Mouse (Mus musculus): Measurements from ENCODE around the gene Arrdc2. TPM values are rescaled to one million over a fixed set of nuclear protein-coding genes. Genes with fewer than 3 reads are reported as not detected.

The Arrdc2 gene
- polyA plus RNA-seq, 1 experiment from 2014 or later = 6.7 TPM

DNA sequence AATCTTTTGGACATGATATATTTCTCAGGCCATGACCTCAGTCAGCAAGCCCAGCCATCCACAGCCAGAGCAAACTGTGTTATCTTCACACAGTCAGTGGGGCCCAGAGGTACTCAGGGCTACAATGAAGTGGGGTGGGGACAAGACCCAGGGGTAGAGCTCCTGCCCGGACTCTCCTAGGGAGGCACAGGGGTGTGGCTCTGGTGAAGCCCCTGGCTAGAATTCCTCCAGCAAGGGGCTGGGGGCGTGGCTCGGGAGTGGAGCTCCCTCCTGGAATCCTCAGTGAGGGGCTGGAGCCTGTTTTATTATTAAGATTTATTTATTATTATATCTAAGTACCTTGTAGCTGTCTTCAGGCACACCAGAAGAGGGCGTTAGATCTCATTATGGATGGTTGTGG, 36.9 kb upstream of the Arrdc2 start:
- H3K9ac ChIP-seq (ENCODE audit: low read depth, low read length) = no peak overlapping the region
- no peak overlapping the region for H3K4me3 ChIP-seq (ENCODE audit: low read depth, low read length)
- no peaks in the 10 kb centered on the region for H3K9me3 ChIP-seq (replicated peaks; ENCODE audit: control insufficient read depth, low read length, poor library complexity, severe bottlenecking)
- H3K27ac ChIP-seq (ENCODE audit: low read length) = no peak overlapping the region
- peaks cover 12% of the 10 kb centered on the region for H3K4me1 ChIP-seq (ENCODE audit: control insufficient read depth, insufficient read depth, low read length)
- no peaks in the 10 kb centered on the region for H3K36me3 ChIP-seq (ENCODE audit: control insufficient read depth, insufficient read depth, low read length)
- WGBS = 68% methylated on average over 4 of the region's 4 CpGs
- H3K27me3 ChIP-seq (ENCODE audit: control insufficient read depth, insufficient read depth, low read depth, low read length) = no peaks in the 10 kb centered on the region
- no peak overlapping the region for H3K4me2 ChIP-seq (ENCODE audit: low read length)
- ATAC-seq = no peak

GRCm38 (mm10) chr8:70874441-70874840, 34.9 kb upstream of the Arrdc2 start:
- H3K9ac ChIP-seq (ENCODE audit: low read depth, low read length) = no peak overlapping the region
- H3K4me1 ChIP-seq (ENCODE audit: control insufficient read depth, insufficient read depth, low read length) = peaks cover 14% of the 10 kb centered on the region
- ATAC-seq = no peak
- WGBS = 94% methylated on average over 13 of the region's 13 CpGs
- no peak overlapping the region for H3K27ac ChIP-seq (ENCODE audit: low read length)
- H3K9me3 ChIP-seq (replicated peaks; ENCODE audit: control insufficient read depth, low read length, poor library complexity, severe bottlenecking) = no peaks in the 10 kb centered on the region
- H3K27me3 ChIP-seq (ENCODE audit: control insufficient read depth, insufficient read depth, low read depth, low read length) = no peaks in the 10 kb centered on the region
- no peak overlapping the region for H3K4me3 ChIP-seq (ENCODE audit: low read depth, low read length)
- no peaks in the 10 kb centered on the region for H3K36me3 ChIP-seq (ENCODE audit: control insufficient read depth, insufficient read depth, low read length)
- H3K4me2 ChIP-seq (ENCODE audit: low read length) = no peak overlapping the region

GRCm38 (mm10) chr8:70873364-70873985, 34.0 kb upstream of the Arrdc2 start, which contains the start of gene Ccdc124:
Gene Ccdc124, minus strand, starts transcription at chr8:70873935.
- ATAC-seq = peak; percentile 84
- Histone ChIP-seq H3K36me3 (ENCODE audit: control insufficient read depth, insufficient read depth, low read length) (no peaks in the 10 kb centered on the region), H3K27me3 (ENCODE audit: control insufficient read depth, insufficient read depth, low read depth, low read length) (no peaks in the 10 kb centered on the region), H3K4me2 (ENCODE audit: low read length) (peak within 1 kb of the TSS; percentile 98), H3K27ac (ENCODE audit: low read length) (peak within 1 kb of the TSS; percentile 90), H3K9ac (ENCODE audit: low read depth, low read length) (peak within 1 kb of the TSS; percentile 85), H3K9me3 (replicated peaks; ENCODE audit: control insufficient read depth, low read length, poor library complexity, severe bottlenecking) (no peaks in the 10 kb centered on the region), H3K4me3 (ENCODE audit: low read depth, low read length) (peak within 1 kb of the TSS; percentile 92), H3K4me1 (ENCODE audit: control insufficient read depth, insufficient read depth, low read length) (peaks cover 24% of the 10 kb centered on the region)
- WGBS = 1% methylated on average over 44 of the region's 46 CpGs

DNA sequence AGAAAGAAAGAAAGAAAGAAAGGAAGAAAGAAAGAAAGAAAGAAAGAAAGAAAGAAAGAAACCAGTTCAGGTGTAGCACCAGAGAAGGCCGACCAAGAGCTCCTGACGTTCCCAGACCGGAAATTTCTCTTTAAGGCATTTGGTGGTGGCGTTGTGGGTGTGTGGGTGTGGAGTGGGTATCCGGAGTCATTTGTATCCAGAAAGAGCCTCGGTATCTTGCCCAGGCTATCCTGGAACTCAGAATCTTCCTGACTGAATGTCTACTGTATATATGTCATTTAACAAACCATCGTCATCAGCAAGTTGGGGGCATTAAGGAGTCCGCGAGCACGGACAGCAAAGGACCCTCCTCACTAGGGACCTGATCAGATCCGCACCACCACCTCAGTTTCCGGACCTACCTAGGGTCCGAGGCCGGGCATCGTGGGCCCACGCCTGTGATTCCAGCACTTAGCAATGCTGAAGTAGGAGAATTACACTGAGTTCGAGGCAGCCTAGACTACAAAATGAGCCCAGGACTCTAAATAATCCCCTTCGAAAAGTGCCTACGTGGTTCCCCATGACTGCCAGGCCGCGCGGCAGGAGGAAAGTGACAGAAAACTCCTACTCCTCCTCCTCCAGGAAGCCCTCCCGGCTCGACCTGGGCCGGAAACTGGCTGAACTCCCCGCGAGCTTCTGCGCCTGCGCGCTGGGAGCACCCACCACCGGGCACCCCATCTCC, 33.3 kb upstream of the Arrdc2 start:
- WGBS = 6% methylated on average over 31 of the region's 31 CpGs
- ATAC-seq = peak; percentile 2; the same call in 1 of the 2 replicates

DNA sequence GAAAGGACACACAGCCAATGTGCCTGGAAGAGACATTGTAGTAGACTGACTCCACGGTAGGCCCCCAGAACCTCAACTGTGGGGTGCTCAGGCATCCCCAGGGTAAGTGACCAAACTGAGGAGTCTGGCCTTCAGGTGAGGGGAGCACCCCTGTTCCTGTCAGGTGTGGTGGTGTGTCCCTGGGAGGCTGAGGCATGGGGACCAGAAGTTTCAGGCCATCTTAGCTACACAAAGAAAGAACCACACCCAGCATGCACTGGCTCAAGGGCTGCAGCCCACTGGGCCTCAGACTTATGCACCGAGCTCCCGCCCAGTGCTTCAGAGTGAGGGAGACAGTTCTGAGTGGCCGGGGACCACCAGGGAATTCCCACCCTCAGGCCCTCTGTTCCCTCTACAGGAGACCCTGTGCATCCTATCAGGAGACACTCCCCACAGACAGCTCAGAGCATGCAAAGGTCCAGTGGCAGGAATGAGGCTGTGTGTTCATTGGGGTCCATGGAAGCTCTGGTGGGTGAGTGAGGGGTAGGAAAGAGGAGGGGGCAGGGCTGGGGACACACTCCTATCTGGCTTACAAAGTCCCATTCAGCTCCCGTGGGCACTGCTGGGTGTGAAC, 31.8 kb upstream of the Arrdc2 start:
- H3K9ac ChIP-seq (ENCODE audit: low read depth, low read length) = no peak overlapping the region
- no peak overlapping the region for H3K4me2 ChIP-seq (ENCODE audit: low read length)
- H3K9me3 ChIP-seq (replicated peaks; ENCODE audit: control insufficient read depth, low read length, poor library complexity, severe bottlenecking) = no peaks in the 10 kb centered on the region
- 91% methylated on average over 5 of the region's 5 CpGs for WGBS
- H3K4me3 ChIP-seq (ENCODE audit: low read depth, low read length) = no peak overlapping the region
- H3K27me3 ChIP-seq (ENCODE audit: control insufficient read depth, insufficient read depth, low read depth, low read length) = no peaks in the 10 kb centered on the region
- ATAC-seq = no peak
- 0 out of 2 replicates have a peak, but pooled peaks cover 7% of the 10 kb centered on the region for H3K36me3 ChIP-seq (ENCODE audit: control insufficient read depth, insufficient read depth, low read length)
- peaks cover 26% of the 10 kb centered on the region for H3K4me1 ChIP-seq (ENCODE audit: control insufficient read depth, insufficient read depth, low read length)
- no peak overlapping the region for H3K27ac ChIP-seq (ENCODE audit: low read length)

More for the DNA sequence above, 33.3 kb upstream of the Arrdc2 start:
- 0 out of 2 replicates have a peak, but pooled peaks cover 4% of the 10 kb centered on the region for H3K36me3 ChIP-seq (ENCODE audit: control insufficient read depth, insufficient read depth, low read length)
- peak overlapping the region; percentile 85 for H3K9ac ChIP-seq (ENCODE audit: low read depth, low read length)
- H3K4me2 ChIP-seq (ENCODE audit: low read length) = peak overlapping the region; percentile 98
- no peaks in the 10 kb centered on the region for H3K27me3 ChIP-seq (ENCODE audit: control insufficient read depth, insufficient read depth, low read depth, low read length)
- peaks cover 25% of the 10 kb centered on the region for H3K4me1 ChIP-seq (ENCODE audit: control insufficient read depth, insufficient read depth, low read length)
- peak overlapping the region; percentile 92 for H3K4me3 ChIP-seq (ENCODE audit: low read depth, low read length)
- peak overlapping the region; percentile 90 for H3K27ac ChIP-seq (ENCODE audit: low read length)
- no peaks in the 10 kb centered on the region for H3K9me3 ChIP-seq (replicated peaks; ENCODE audit: control insufficient read depth, low read length, poor library complexity, severe bottlenecking)

DNA sequence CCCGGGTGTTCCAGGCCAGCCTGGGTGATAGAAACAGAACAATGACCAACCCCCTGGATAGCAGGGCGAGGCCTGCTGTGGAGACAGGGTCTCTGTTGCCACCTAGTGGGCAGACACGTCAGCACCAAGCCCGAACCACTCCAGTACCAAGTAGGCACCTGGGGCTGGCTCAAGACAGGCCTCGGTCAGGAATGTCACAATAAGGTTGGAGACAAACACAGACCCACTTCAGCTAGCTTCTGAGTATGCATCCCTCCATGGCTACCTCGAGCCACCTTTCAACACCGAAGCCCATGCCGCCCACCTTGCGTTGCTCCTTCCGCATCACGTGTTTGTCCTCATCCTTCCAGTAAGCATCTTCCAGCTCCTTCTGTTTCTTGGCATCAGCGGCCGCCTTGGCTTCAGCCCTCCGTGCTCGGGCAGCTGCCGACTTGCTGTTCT, 30.1 kb upstream of the Arrdc2 start:
- no peaks in the 10 kb centered on the region for H3K9me3 ChIP-seq (replicated peaks; ENCODE audit: control insufficient read depth, low read length, poor library complexity, severe bottlenecking)
- H3K4me2 ChIP-seq (ENCODE audit: low read length) = peak overlapping the region; percentile 0; the same call in 1 of the 2 replicates
- H3K9ac ChIP-seq (ENCODE audit: low read depth, low read length) = peak overlapping the region; percentile 59
- ATAC-seq = no peak
- H3K4me3 ChIP-seq (ENCODE audit: low read depth, low read length) = no peak overlapping the region
- 0 out of 2 replicates have a peak, but pooled peaks cover 7% of the 10 kb centered on the region for H3K36me3 ChIP-seq (ENCODE audit: control insufficient read depth, insufficient read depth, low read length)
- 47% methylated on average over 16 of the region's 16 CpGs for WGBS
- H3K4me1 ChIP-seq (ENCODE audit: control insufficient read depth, insufficient read depth, low read length) = peaks cover 37% of the 10 kb centered on the region
- H3K27ac ChIP-seq (ENCODE audit: low read length) = peak overlapping the region; percentile 60
- no peaks in the 10 kb centered on the region for H3K27me3 ChIP-seq (ENCODE audit: control insufficient read depth, insufficient read depth, low read depth, low read length)

- 0 out of 2 replicates have a peak, but pooled peaks cover 7% of the 10 kb centered on the region for H3K36me3 ChIP-seq (ENCODE audit: control insufficient read depth, insufficient read depth, low read length)
- no peak for ATAC-seq
- H3K9me3 ChIP-seq (replicated peaks; ENCODE audit: control insufficient read depth, low read length, poor library complexity, severe bottlenecking) = no peaks in the 10 kb centered on the region
- H3K9ac ChIP-seq (ENCODE audit: low read depth, low read length) = peak overlapping the region; percentile 59
- 34% methylated on average over 5 of the region's 5 CpGs for WGBS
- no peak overlapping the region for H3K4me3 ChIP-seq (ENCODE audit: low read depth, low read length)
- peak overlapping the region; percentile 0; the same call in 1 of the 2 replicates for H3K4me2 ChIP-seq (ENCODE audit: low read length)
- no peaks in the 10 kb centered on the region for H3K27me3 ChIP-seq (ENCODE audit: control insufficient read depth, insufficient read depth, low read depth, low read length)
- H3K4me1 ChIP-seq (ENCODE audit: control insufficient read depth, insufficient read depth, low read length) = peaks cover 41% of the 10 kb centered on the region
- peak overlapping the region; percentile 60 for H3K27ac ChIP-seq (ENCODE audit: low read length)
Observed at GRCm38 (mm10) chr8:70869199-70869571, 29.7 kb upstream of the Arrdc2 start.

DNA sequence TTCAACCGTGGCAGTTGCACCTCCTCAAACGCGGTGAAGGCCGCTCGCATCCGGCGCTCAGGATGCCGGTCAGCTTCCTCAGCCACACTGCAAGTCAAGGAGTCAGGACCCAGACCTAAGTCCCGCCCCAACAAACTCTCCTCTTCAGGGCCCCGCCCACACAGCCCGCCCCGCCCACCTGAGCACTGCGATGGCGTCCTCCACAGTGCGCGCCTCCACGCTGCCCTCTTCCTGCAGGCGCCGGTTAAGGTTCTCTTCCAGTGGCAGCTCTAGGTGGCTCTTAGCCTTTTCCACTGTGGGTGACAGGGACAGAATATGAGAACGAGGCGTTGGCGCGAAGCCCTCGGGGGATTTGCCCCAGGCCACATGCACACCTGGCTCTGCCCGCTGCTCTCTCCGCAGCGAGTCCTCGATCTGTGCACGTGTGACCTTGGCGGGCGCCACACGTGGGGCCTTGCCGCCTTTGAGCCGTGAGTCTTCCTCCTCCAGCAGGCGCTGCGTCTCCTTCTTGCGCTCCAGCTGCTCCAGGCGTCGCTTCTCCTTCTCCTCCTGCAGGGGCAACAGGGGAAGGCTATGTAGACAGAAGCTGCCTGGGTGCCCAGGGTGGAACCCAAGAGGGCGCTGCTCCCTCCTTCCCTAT, 29.2 kb upstream of the Arrdc2 start:
- H3K4me1 ChIP-seq (ENCODE audit: control insufficient read depth, insufficient read depth, low read length) = peaks cover 44% of the 10 kb centered on the region
- no peaks in the 10 kb centered on the region for H3K9me3 ChIP-seq (replicated peaks; ENCODE audit: control insufficient read depth, low read length, poor library complexity, severe bottlenecking)
- H3K9ac ChIP-seq (ENCODE audit: low read depth, low read length) = peak overlapping the region; percentile 59
- H3K27ac ChIP-seq (ENCODE audit: low read length) = peak overlapping the region; percentile 60
- no peaks in the 10 kb centered on the region for H3K27me3 ChIP-seq (ENCODE audit: control insufficient read depth, insufficient read depth, low read depth, low read length)
- no peak for ATAC-seq
- 14% methylated on average over 40 of the region's 40 CpGs for WGBS
- H3K4me3 ChIP-seq (ENCODE audit: low read depth, low read length) = no peak overlapping the region
- 0 out of 2 replicates have a peak, but pooled peaks cover 7% of the 10 kb centered on the region for H3K36me3 ChIP-seq (ENCODE audit: control insufficient read depth, insufficient read depth, low read length)
- H3K4me2 ChIP-seq (ENCODE audit: low read length) = peak overlapping the region; percentile 0; the same call in 1 of the 2 replicates

All from midbrain, embryonic 16.5 days (tissue).